Mouse (Mus musculus): Measurements from ENCODE around the gene Nrap. TPM values are rescaled to one million over a fixed set of nuclear protein-coding genes. Genes with fewer than 3 reads are reported as not detected.

Nrap gene
- 0.20 and 0.44 TPM in 2 replicates for total RNA-seq (2023)

GRCm38 (mm10) chr19:56389879-56390278 lies at the start of gene Nrap:
Gene Nrap, minus strand, starts transcription at chr19:56390037.

GRCm38 (mm10) chr19:56396669-56397621 lies 7.1 kb upstream of the Nrap start, which contains the start of gene Casp7:
Gene Casp7, plus strand, starts transcription at chr19:56397129.

GRCm38 (mm10) chr19:56286866-56287265 lies 103.0 kb downstream of the Nrap start, which contains the start of gene Habp2:
Gene Habp2, plus strand, starts transcription at chr19:56287137.

Other genes with a start within 250 kb of the Nrap start
- not detected in 2 replicates for gene Habp2, start 102.9 kb downstream of the Nrap start, total RNA-seq (2023)
- 27.7 and 34.2 TPM in 2 replicates for gene Casp7, start 7.1 kb upstream of the Nrap start, total RNA-seq (2023)
- gene Plekhs1, start 71.6 kb upstream of the Nrap start, total RNA-seq (2023) = 1.7 and 3.4 TPM in 2 replicates
- 10.2 and 11.1 TPM in 2 replicates for gene Dclre1a, start 158.2 kb upstream of the Nrap start, total RNA-seq (2023)
- 17.6 and 23.6 TPM in 2 replicates for gene Nhlrc2, start 158.2 kb upstream of the Nrap start, total RNA-seq (2023)

Data from neutrophil, adult 65 days (primary cell).